Mouse (Mus musculus) ES-Bruce4 (cell line): ENCODE results near the gene Grk6.

Experiments
- CTCF ChIP-seq: IDR thresholded peaks from one replicate; pipeline ENCODE4 v1.8.1; 2011; ENCODE audit warnings: low read depth, low read length
- POLR2A ChIP-seq: IDR thresholded peaks from one replicate; pipeline ENCODE4 v1.8.1; 2011; ENCODE audit warnings: low read length; ENCODE audit not compliant: insufficient read depth

DNA sequence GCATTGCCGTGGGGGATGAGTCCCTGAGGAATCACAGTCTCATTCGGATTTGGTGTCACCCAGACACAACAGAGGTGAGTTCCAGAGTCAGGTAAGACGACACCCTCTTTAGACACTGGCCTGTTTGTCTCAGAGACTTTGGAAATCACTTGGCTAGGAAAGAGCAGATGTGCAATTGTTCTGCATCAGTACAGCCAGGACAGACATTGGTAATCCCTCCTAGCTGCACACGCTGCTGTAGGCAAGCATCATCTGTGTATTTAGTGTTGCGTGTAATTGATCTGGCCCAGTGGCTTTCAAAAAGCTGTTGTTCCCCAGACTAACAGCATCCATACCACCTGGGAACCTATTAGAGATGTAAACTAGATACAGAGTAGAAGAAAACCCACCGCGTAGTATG is 41.6 kb upstream of the Grk6 start:
- TF ChIP-seq POLR2A (no peak), CTCF (no peak)
